Mouse (Mus musculus) lung, adult 2 months (tissue): ENCODE data around the gene Pth2.

Experiments
- CTCF ChIP-seq: fragments of 200-500 bp; IDR thresholded peaks from 2 replicates; pipeline ENCODE4 v1.5.1; 2011; ENCODE audit warnings: mild to moderate bottlenecking, low read length, control low read depth; ENCODE audit not compliant: insufficient read depth
- POLR2A ChIP-seq: fragments of 200-500 bp; IDR thresholded peaks from 2 replicates; pipeline ENCODE4 v1.6.1; 2011; ENCODE audit warnings: low read depth, mild to moderate bottlenecking, control low read depth, low read length, borderline replicate concordance; ENCODE audit errors: extremely low read depth

GRCm38 (mm10) chr7:45174567-45175280 is 6.1 kb upstream of the Pth2 start:
- TF ChIP-seq CTCF: no peak
- no peak for TF ChIP-seq POLR2A
